Mouse (Mus musculus): ENCODE measurements at regions not wholly inside any gene's neighbourhood (a gene's known extent, or its start where the extent isn't known, plus 50 kb on each side); places are given as distances from the start of the nearest gene placed in this dataset.

DNA sequence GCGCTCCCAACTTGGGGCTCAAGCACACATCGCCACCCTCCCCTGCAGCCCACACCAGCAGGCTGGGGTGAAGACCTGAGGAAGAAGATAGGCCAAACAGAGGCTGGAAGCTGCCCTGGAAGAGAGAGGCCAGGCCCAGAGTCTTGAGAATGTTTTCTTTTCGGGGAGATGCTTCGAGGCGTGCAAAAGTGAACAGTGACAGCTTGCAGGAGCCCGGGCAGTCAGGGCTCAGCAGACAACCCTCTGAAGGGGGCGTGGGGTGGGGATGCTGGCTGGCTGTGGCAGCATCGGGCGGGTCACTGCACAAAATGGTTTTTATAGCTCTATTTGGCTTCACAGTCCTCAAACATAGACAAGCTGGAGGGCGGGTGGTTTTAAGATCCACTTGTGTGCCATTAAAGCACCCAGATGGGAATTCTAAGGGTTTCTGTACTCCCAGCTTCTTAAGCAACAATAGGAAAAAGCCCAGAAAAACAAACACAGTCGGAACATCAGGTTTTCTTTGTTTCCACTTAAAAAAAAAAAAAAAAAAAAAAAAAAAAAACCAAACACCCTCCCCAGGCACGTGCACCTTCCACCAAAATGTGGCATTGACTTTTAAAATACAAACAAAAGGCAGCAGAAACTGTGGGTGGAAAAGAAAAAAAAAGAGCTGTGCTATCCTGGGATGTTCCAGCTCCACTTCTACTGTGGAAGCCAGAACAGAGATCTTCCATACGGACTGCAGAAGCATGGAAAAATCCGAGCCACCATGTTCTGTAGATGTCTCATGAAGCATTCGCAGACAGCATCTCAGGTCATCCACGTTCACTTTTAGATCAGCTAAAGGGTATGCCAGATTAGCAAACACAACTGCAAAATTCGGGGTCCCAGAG, 123.5 kb downstream of the Ly86 start:
- TF ChIP-seq CTCF (IDR thresholded peaks at IDR 0.05; ENCODE audit: borderline replicate concordance, insufficient read depth, low read length) (no peak), POLR2A (IDR thresholded peaks at IDR 0.05; ENCODE audit: low read depth, low read length) (no peak)

All from embryonic fibroblast, embryonic 13.5 days (primary cell).